Mouse (Mus musculus) small intestine, adult 2 months (tissue): Measurements from ENCODE around the gene Cfap97.

Source experiments
- CTCF ChIP-seq: fragments of 200-500 bp; IDR thresholded peaks from 2 replicates; pipeline ENCODE4 v1.5.1; 2012; ENCODE audit warnings: low read depth, mild to moderate bottlenecking, control low read depth, inconsistent platforms, low read length, moderate library complexity, mixed read lengths; ENCODE audit not compliant: insufficient replicate concordance, insufficient read length; ENCODE audit errors: extremely low read depth
- POLR2A ChIP-seq: fragments of 200-500 bp; IDR thresholded peaks from 2 replicates; pipeline ENCODE4 v1.6.1; 2012; ENCODE audit warnings: low read depth, mild to moderate bottlenecking, control low read depth, inconsistent platforms, low read length, moderate library complexity

DNA sequence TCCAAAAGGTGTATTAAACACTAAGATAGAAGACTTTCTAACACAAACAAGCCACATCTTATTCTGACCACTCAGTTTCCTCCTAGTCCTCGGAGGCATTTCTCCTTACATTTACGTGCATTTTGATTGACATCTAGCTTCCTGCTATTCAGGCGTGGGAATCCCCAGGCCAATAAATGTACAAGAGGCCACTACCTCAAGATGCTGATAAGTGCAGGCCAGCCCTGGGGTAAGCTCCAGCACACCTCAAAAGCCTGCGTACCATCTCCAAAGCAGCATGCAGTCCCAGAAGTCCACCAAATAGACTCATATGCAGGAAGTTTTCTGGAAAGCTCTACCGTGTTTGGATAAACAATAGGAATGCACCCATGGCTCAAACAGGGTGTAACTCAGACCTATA lies 8.1 kb upstream of the Cfap97 start:
- TF ChIP-seq CTCF: no peak
- no peak for TF ChIP-seq POLR2A
